Mouse (Mus musculus): Measurements from ENCODE around the gene Idi2. TPM values are rescaled to one million over a fixed set of nuclear protein-coding genes. Genes with fewer than 3 reads are reported as not detected.
"Not testable (repeated sequence)": the region's sequence is repeated elsewhere in the genome, so short reads cannot be mapped to it uniquely, and the experiment has no call there.

The Idi2 gene
- polyA plus RNA-seq, 1 experiment from 2014 or later: not detected

GRCm38 (mm10) chr13:8961128-8961888 is 8.6 kb downstream of the Idi2 start:
- 69% methylated on average over 3 of the region's 3 CpGs for WGBS
- not testable (repeated sequence) for H3K4me2 ChIP-seq (replicated peaks); H3K9me3 ChIP-seq; H3K27ac ChIP-seq; H3K27me3 ChIP-seq; ATAC-seq; H3K9ac ChIP-seq (replicated peaks); H3K4me3 ChIP-seq (replicated peaks); H3K4me1 ChIP-seq (replicated peaks); H3K36me3 ChIP-seq

GRCm38 (mm10) chr13:8962266-8962665 is 9.6 kb downstream of the Idi2 start:
- H3K27me3 ChIP-seq; H3K36me3 ChIP-seq; H3K9ac ChIP-seq (replicated peaks); H3K27ac ChIP-seq; H3K4me3 ChIP-seq (replicated peaks); ATAC-seq; H3K9me3 ChIP-seq; H3K4me2 ChIP-seq (replicated peaks); H3K4me1 ChIP-seq (replicated peaks): not testable (repeated sequence)
- 38% methylated on average over 5 of the region's 5 CpGs for WGBS

GRCm38 (mm10) chr13:8965224-8965623 is 12.6 kb downstream of the Idi2 start:
- peaks cover 30% of the 10 kb centered on the region for H3K36me3 ChIP-seq
- no peak overlapping the region for H3K4me2 ChIP-seq (replicated peaks)
- no peaks in the 10 kb centered on the region for H3K27me3 ChIP-seq
- no peak for ATAC-seq
- H3K9me3 ChIP-seq: no peaks in the 10 kb centered on the region
- H3K4me3 ChIP-seq (replicated peaks): no peak overlapping the region
- WGBS: 97% methylated on average over 5 of the region's 5 CpGs
- no peak overlapping the region for H3K9ac ChIP-seq (replicated peaks)
- H3K4me1 ChIP-seq (replicated peaks): no peaks in the 10 kb centered on the region
- H3K27ac ChIP-seq: no peak overlapping the region

GRCm38 (mm10) chr13:8967742-8968141 is 15.1 kb downstream of the Idi2 start:
- Histone ChIP-seq H3K27me3 (no peaks in the 10 kb centered on the region), H3K4me3 (replicated peaks) (no peak overlapping the region), H3K9ac (replicated peaks) (no peak overlapping the region), H3K9me3 (no peaks in the 10 kb centered on the region), H3K36me3 (peaks cover 45% of the 10 kb centered on the region), H3K4me2 (replicated peaks) (no peak overlapping the region), H3K4me1 (replicated peaks) (no peaks in the 10 kb centered on the region), H3K27ac (no peak overlapping the region)
- WGBS: 93% methylated on average over 8 of the region's 8 CpGs
- no peak for ATAC-seq

- ATAC-seq: no peak
- Histone ChIP-seq H3K36me3 (peaks cover 82% of the 10 kb centered on the region), H3K27ac (no peak overlapping the region), H3K9ac (replicated peaks) (no peak overlapping the region), H3K27me3 (no peaks in the 10 kb centered on the region), H3K9me3 (no peaks in the 10 kb centered on the region), H3K4me3 (replicated peaks) (no peak overlapping the region), H3K4me1 (replicated peaks) (no peaks in the 10 kb centered on the region), H3K4me2 (replicated peaks) (no peak overlapping the region)
Observed at GRCm38 (mm10) chr13:8972369-8972768, 19.7 kb downstream of the Idi2 start.

GRCm38 (mm10) chr13:8972972-8973371 is 20.3 kb downstream of the Idi2 start:
- 100% methylated on average over 3 of the region's 3 CpGs for WGBS

GRCm38 (mm10) chr13:8992231-8992630 is 39.6 kb downstream of the Idi2 start:
- peaks cover 43% of the 10 kb centered on the region for H3K36me3 ChIP-seq
- H3K4me1 ChIP-seq (replicated peaks): peaks cover 21% of the 10 kb centered on the region
- WGBS: 97% methylated on average over 6 of the region's 6 CpGs

More at GRCm38 (mm10) chr13:8972972-8973371, 20.3 kb downstream of the Idi2 start:
- Histone ChIP-seq H3K27ac (no peak overlapping the region), H3K36me3 (peaks cover 85% of the 10 kb centered on the region), H3K4me1 (replicated peaks) (no peaks in the 10 kb centered on the region), H3K4me3 (replicated peaks) (no peak overlapping the region), H3K27me3 (no peaks in the 10 kb centered on the region), H3K9ac (replicated peaks) (no peak overlapping the region), H3K9me3 (no peaks in the 10 kb centered on the region), H3K4me2 (replicated peaks) (no peak overlapping the region)
- no peak for ATAC-seq

GRCm38 (mm10) chr13:8995159-8995989 is 42.7 kb downstream of the Idi2 start:
- Histone ChIP-seq H3K9ac (replicated peaks) (peak overlapping the region; percentile 86), H3K4me3 (replicated peaks) (peak overlapping the region; percentile 96), H3K4me1 (replicated peaks) (peaks cover 21% of the 10 kb centered on the region), H3K27me3 (no peaks in the 10 kb centered on the region), H3K4me2 (replicated peaks) (peak overlapping the region; percentile 93), H3K27ac (peak overlapping the region; percentile 64), H3K9me3 (no peaks in the 10 kb centered on the region), H3K36me3 (peaks cover 13% of the 10 kb centered on the region)
- WGBS: 4% methylated on average over 33 of the region's 33 CpGs
- no peak; the same call in 1 of the 2 replicates for ATAC-seq

More at GRCm38 (mm10) chr13:8992231-8992630, 39.6 kb downstream of the Idi2 start:
- no peaks in the 10 kb centered on the region for H3K9me3 ChIP-seq
- H3K27ac ChIP-seq: no peak overlapping the region
- no peak for ATAC-seq
- no peak overlapping the region for H3K9ac ChIP-seq (replicated peaks)
- H3K4me3 ChIP-seq (replicated peaks): no peak overlapping the region
- no peak overlapping the region for H3K4me2 ChIP-seq (replicated peaks)
- no peaks in the 10 kb centered on the region for H3K27me3 ChIP-seq

GRCm38 (mm10) chr13:8995990-8996786 is 43.5 kb downstream of the Idi2 start, which contains the start of gene Gtpbp4:
Gene Gtpbp4 (minus strand): TSS chr13:8996083.
- H3K36me3 ChIP-seq: peaks cover 8% of the 10 kb centered on the region; the same call in 1 of the 2 replicates
- WGBS: under 1% methylated on average over 51 of the region's 51 CpGs
- peak; percentile 99 for ATAC-seq
- peaks cover 21% of the 10 kb centered on the region for H3K4me1 ChIP-seq (replicated peaks)
- H3K9me3 ChIP-seq: no peaks in the 10 kb centered on the region
- peak within 1 kb of the TSS; percentile 96 for H3K4me3 ChIP-seq (replicated peaks)
- H3K27ac ChIP-seq: peak within 1 kb of the TSS; percentile 79
- H3K9ac ChIP-seq (replicated peaks): peak within 1 kb of the TSS; percentile 86
- peak within 1 kb of the TSS; percentile 93 for H3K4me2 ChIP-seq (replicated peaks)
- no peaks in the 10 kb centered on the region for H3K27me3 ChIP-seq

- H3K9me3 ChIP-seq; H3K4me3 ChIP-seq (replicated peaks); H3K4me2 ChIP-seq (replicated peaks); H3K36me3 ChIP-seq; H3K9ac ChIP-seq (replicated peaks); H3K27ac ChIP-seq; H3K27me3 ChIP-seq; ATAC-seq: not testable (repeated sequence)
- WGBS: 87% methylated on average over 5 of the region's 5 CpGs
- H3K4me1 ChIP-seq (replicated peaks): peaks cover 21% of the 10 kb centered on the region
Observed at GRCm38 (mm10) chr13:8997221-8997620, 44.6 kb downstream of the Idi2 start.

- Histone ChIP-seq H3K27ac (no peak overlapping the region), H3K4me1 (replicated peaks) (peaks cover 11% of the 10 kb centered on the region), H3K36me3 (no peaks in the 10 kb centered on the region), H3K9ac (replicated peaks) (no peak overlapping the region), H3K4me2 (replicated peaks) (no peak overlapping the region), H3K4me3 (replicated peaks) (no peak overlapping the region), H3K9me3 (no peaks in the 10 kb centered on the region), H3K27me3 (0 out of 2 replicates have a peak, but pooled peaks cover 2% of the 10 kb centered on the region)
- whole genome bisulfite sequencing: 89% methylated on average over 8 of the region's 8 CpGs
- no peak for ATAC-seq
Observed at GRCm38 (mm10) chr13:8999464-8999863, 46.8 kb downstream of the Idi2 start.
